Mouse (Mus musculus): ENCODE measurements at regions not wholly inside any gene's neighbourhood (a gene's known extent, or its start where the extent isn't known, plus 50 kb on each side); places are given as distances from the start of the nearest gene placed in this dataset.

- TF ChIP-seq TAL1 (IDR thresholded peaks at IDR 0.05; ENCODE audit: low read length), result no peak
- TF ChIP-seq GATA1 (IDR thresholded peaks at IDR 0.05; ENCODE audit: low read length), result no peak
Observed at GRCm38 (mm10) chr5:49645781-49646180, 121.1 kb upstream of the Kcnip4 start.

Data from erythroblast, embryonic 14.5 days (primary cell).